Mouse (Mus musculus) adrenal gland, adult 2 months (tissue): ENCODE results near the gene Klhdc2. TPM values are rescaled to one million over a fixed set of nuclear protein-coding genes. Genes with fewer than 3 reads are reported as not detected.

Experiments used
- DNase-seq: peaks from one replicate; pipeline ENCODE4 v3.0.0; 2021
- polyA plus RNA-seq: library from polyadenylated mRNA; depleted of rRNA; stranded (reverse); fragments of >200 nt; gene quantifications from 2 replicates; pipeline ENCODE4 v1.2.3, GENCODE M21; 2012; rRNA removed
- total RNA-seq, 2 experiments: library from RNA; stranded (reverse); gene quantifications; 2 replicates each; pipeline ENCODE4 v1.2.3; 2021

The Klhdc2 gene
- total and polyA plus RNA-seq, 3 experiments = 41.6 to 69.8 (median 66.7) TPM

DNA sequence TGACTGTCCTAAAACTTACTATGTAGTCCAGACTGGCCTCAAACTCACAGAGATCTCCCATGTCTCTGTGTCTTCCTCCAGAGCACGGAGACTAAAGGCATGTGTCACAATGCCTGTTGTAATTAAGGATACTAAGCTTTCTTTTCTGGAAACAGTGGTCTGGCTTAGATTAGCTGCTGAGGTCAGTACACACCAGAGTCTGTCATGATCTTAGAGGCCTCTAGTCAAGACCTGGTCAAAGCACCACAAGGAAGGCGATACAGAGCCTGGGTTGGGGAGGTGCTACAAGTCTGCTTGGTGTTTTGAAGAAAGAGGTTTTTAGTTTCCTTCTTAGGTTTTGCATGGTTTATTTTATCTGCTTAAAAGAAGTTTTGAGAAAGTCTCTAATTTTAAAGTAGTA, 3.9 kb downstream of the Klhdc2 start:
- no peak for DNase-seq

- DNase-seq = peak; percentile 49
Measured at GRCm38 (mm10) chr12:69302171-69302570, 5.7 kb downstream of the Klhdc2 start.

GRCm38 (mm10) chr12:69304051-69304450, 7.6 kb downstream of the Klhdc2 start:
- no peak for DNase-seq

- DNase-seq = no peak
Measured at GRCm38 (mm10) chr12:69306333-69306732, 9.9 kb downstream of the Klhdc2 start.

- DNase-seq = no peak
Measured at GRCm38 (mm10) chr12:69309659-69310058, 13.2 kb downstream of the Klhdc2 start.

DNA sequence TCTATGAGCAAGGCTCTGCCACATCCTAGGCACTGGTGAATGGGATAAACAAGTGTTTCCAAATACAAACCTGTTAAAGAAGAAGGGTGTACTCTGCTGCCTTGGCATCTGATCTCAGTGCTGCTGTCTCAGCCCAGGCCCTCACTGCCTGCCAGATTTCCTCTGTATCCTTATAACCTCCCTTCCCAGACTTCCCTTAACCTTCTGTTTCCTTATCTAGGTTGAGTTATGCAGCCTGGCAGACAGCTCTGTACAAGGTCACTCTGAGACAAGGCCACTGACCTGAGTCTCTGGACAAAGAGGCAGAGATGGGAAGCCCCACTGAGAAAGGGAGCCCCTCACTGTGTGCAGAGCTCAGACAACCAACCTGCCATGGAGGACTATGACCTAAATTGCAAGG, 21.9 kb downstream of the Klhdc2 start:
- peak; percentile 25 for DNase-seq

GRCm38 (mm10) chr12:69331187-69331586, 34.7 kb downstream of the Klhdc2 start:
- DNase-seq = no peak

GRCm38 (mm10) chr12:69332147-69332546, 35.7 kb downstream of the Klhdc2 start:
- DNase-seq = no peak

GRCm38 (mm10) chr12:69333547-69333946, 37.1 kb downstream of the Klhdc2 start:
- DNase-seq = peak; percentile 10

- DNase-seq = no peak
Measured at GRCm38 (mm10) chr12:69349928-69350327, 53.4 kb downstream of the Klhdc2 start.

DNA sequence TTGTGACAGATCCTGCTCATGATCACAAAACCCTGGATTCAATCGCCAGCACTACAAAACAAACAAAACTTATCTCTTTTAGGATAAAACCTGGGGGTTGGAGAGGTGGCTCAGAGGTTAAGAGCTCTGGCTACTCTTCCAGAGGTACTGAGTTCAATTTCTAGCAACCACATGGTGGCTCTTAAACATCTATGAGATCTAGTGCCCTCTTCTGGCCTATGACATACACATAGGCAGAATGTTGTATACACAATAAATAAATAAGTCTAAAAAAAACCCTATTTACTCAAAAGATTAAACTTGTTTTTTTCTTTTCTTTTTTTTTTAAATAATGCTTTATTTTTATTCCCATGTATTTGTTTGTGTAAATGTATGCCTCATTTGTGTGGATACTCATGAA, 55.2 kb downstream of the Klhdc2 start:
- no peak for DNase-seq

- peak; percentile 92 for DNase-seq
Measured at GRCm38 (mm10) chr12:69356546-69357299, 60.2 kb downstream of the Klhdc2 start, which contains the start of gene Nemf. Nemf (minus strand) TSS chr12:69357165.

DNA sequence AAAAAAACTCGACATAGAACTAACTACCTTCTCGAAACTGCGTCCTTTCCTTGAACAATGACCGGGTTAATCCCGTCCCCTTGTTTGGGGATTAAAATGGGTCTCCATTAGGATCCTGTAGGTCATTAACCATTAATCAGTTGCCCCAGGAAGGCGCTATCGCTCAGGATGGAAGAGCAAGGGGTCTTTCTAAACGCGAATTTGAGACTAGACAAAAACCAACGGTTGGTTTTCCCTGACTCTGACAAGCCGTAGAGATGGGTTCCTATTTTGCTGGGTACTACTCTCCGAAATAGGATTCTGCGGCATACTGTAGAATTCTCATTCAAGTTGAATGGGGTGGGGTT, 60.8 kb downstream of the Klhdc2 start:
- DNase-seq = no peak

Other genes with a start within 250 kb of the Klhdc2 start
- gene Rps29, start 137.5 kb upstream of the Klhdc2 start, total RNA-seq = 1,000 to 10,000 TPM; 1,031 to 1,526 TPM
- 962 and 1,016 TPM in 2 replicates for gene Rps29, start 137.5 kb upstream of the Klhdc2 start, polyA plus RNA-seq
- gene Lrr1, start 127.9 kb upstream of the Klhdc2 start, total RNA-seq = under 1 TPM in 1 of 2 experiments, not detected in 1; 0.17 TPM
- 0.64 TPM in 1 of 2 replicates, not detected in the other for gene Lrr1, start 127.9 kb upstream of the Klhdc2 start, polyA plus RNA-seq
- 100 to 1,000 TPM; 629 to 634 TPM for gene Rpl36al, start 112.6 kb upstream of the Klhdc2 start, total RNA-seq
- gene Rpl36al, start 112.6 kb upstream of the Klhdc2 start, polyA plus RNA-seq = 14.6 and 16.0 TPM in 2 replicates
- gene Mgat2, start 112.5 kb upstream of the Klhdc2 start, total RNA-seq = 10 to 100 TPM; 45.6 to 60.8 TPM
- 26.7 and 29.5 TPM in 2 replicates for gene Mgat2, start 112.5 kb upstream of the Klhdc2 start, polyA plus RNA-seq
- gene Gm49383, start 99.6 kb upstream of the Klhdc2 start, total RNA-seq = 1 to 10 TPM; 4.1 to 7.3 TPM
- gene Gm49383, start 99.6 kb upstream of the Klhdc2 start, polyA plus RNA-seq = 2.3 and 2.6 TPM in 2 replicates
- gene Dnaaf2, start 98.3 kb upstream of the Klhdc2 start, total RNA-seq = under 1 TPM; 0.89 to 0.97 TPM
- 1.1 and 1.6 TPM in 2 replicates for gene Dnaaf2, start 98.3 kb upstream of the Klhdc2 start, polyA plus RNA-seq
- 1 to 10 TPM; 4.1 to 5.7 TPM for gene Gm49384, start 92.4 kb upstream of the Klhdc2 start, total RNA-seq
- 0.16 TPM in 1 of 2 replicates, not detected in the other for gene Gm49384, start 92.4 kb upstream of the Klhdc2 start, polyA plus RNA-seq
- gene Pole2, start 68.5 kb upstream of the Klhdc2 start, total RNA-seq = 1 to 10 TPM; 1.4 to 3.8 TPM
- gene Pole2, start 68.5 kb upstream of the Klhdc2 start, polyA plus RNA-seq = 0.76 and 0.88 TPM in 2 replicates
- 1 to 10 TPM; 6.6 to 8.7 TPM for gene Klhdc1, start 55.5 kb upstream of the Klhdc2 start, total RNA-seq
- 0.27 and 0.48 TPM in 2 replicates for gene Klhdc1, start 55.5 kb upstream of the Klhdc2 start, polyA plus RNA-seq
- 10 to 100 TPM; 40.8 to 41.5 TPM for gene Nemf, start 60.5 kb downstream of the Klhdc2 start, total RNA-seq
- 0.61 and 0.86 TPM in 2 replicates for gene Nemf, start 60.5 kb downstream of the Klhdc2 start, polyA plus RNA-seq
- gene Arf6, start 75.5 kb downstream of the Klhdc2 start, total RNA-seq = 100 to 1,000 TPM; 112 to 123 TPM
- 123 and 157 TPM in 2 replicates for gene Arf6, start 75.5 kb downstream of the Klhdc2 start, polyA plus RNA-seq
- 1 to 10 TPM; 1.2 TPM for gene Gm9887, start 75.8 kb downstream of the Klhdc2 start, total RNA-seq
- 3.8 and 3.9 TPM in 2 replicates for gene Gm9887, start 75.8 kb downstream of the Klhdc2 start, polyA plus RNA-seq